Mouse (Mus musculus) CH12.LX (cell line): ENCODE measurements around the gene Scarb1. TPM values are rescaled to one million over a fixed set of nuclear protein-coding genes. Genes with fewer than 3 reads are reported as not detected.

ENCODE experiments used
- DNase-seq: peaks from one replicate; pipeline ENCODE4 v3.0.0-alpha.2; 2013; ENCODE audit errors: extremely low read depth
- H3K27ac ChIP-seq: 2 replicates; pipeline ENCODE4 v1.5.1; 2012; ENCODE audit warnings: low read depth, mild to moderate bottlenecking, control low read depth, moderate library complexity; ENCODE audit not compliant: insufficient read depth
- H3K27me3 ChIP-seq: replicated peaks from 2 replicates; pipeline ENCODE3; 2012; ENCODE audit warnings: inconsistent platforms
- H3K36me3 ChIP-seq, 2 experiments: replicated peaks in 1 of 2; 2 replicates each; pipeline versions ENCODE3 to v1.6.1; 2012; ENCODE audit warnings: inconsistent platforms in 1 of 2, low read length in 1 of 2, mild to moderate bottlenecking in 1 of 2, mixed read lengths in 1 of 2, moderate library complexity in 1 of 2; ENCODE audit not compliant: control insufficient read depth in 1 of 2, insufficient read depth in 1 of 2
- H3K4me1 ChIP-seq, 2 experiments: 2 replicates each; pipeline ENCODE4 v1.6.1; 2012; ENCODE audit warnings: inconsistent platforms in 1 of 2, moderate library complexity in 1 of 2; ENCODE audit not compliant: insufficient read depth in 2 of 2, control insufficient read depth in 1 of 2
- H3K4me2 ChIP-seq: 2 replicates; pipeline ENCODE4 v1.6.1; 2012; ENCODE audit warnings: low read depth, mild to moderate bottlenecking, control low read depth; ENCODE audit not compliant: poor library complexity, insufficient read depth, severe bottlenecking
- H3K4me3 ChIP-seq, 3 experiments: fragments of 150-350 bp in 1 of 3; sonication (generic) in 1 of 3; replicated peaks in 1 of 3; 2 replicates each; pipeline versions ENCODE3 to v1.5.1; 2011 to 2012; ENCODE audit warnings: low read depth in 2 of 3, low read length in 2 of 3, mild to moderate bottlenecking in 2 of 3, moderate library complexity in 2 of 3, control low read depth in 1 of 3, improper control_type of control experiment in 1 of 3, inconsistent platforms in 1 of 3, mixed read lengths in 1 of 3; ENCODE audit not compliant: poor library complexity in 1 of 3
- H3K79me2 ChIP-seq: replicated peaks from 2 replicates; pipeline ENCODE4 v1.6.1; 2012; ENCODE audit warnings: mild to moderate bottlenecking, moderate library complexity; ENCODE audit not compliant: control insufficient read depth, poor library complexity, insufficient read depth, severe bottlenecking; ENCODE audit errors: extremely low read depth
- H3K9ac ChIP-seq: 2 replicates; pipeline ENCODE4 v1.6.1; 2012; ENCODE audit warnings: low read depth, mild to moderate bottlenecking, control low read depth, moderate library complexity; ENCODE audit not compliant: insufficient read depth
- H3K9me3 ChIP-seq: replicated peaks from 2 replicates; pipeline ENCODE3; 2012; ENCODE audit warnings: low read length, inconsistent platforms, mixed read lengths
- BHLHE40 ChIP-seq: IDR thresholded peaks from 2 replicates; pipeline ENCODE4 v1.6.1; 2011; ENCODE audit warnings: mild to moderate bottlenecking, low read depth, low read length, improper control_type of control experiment
- CHD2 ChIP-seq: IDR thresholded peaks from 2 replicates; pipeline ENCODE4 v1.6.1; 2011; ENCODE audit warnings: low read length, improper control_type of control experiment
- E2F4 ChIP-seq: IDR thresholded peaks from 2 replicates; pipeline ENCODE4 v1.6.1; 2011; ENCODE audit warnings: low read depth, low read length, improper control_type of control experiment; ENCODE audit not compliant: insufficient replicate concordance
- ELF1 ChIP-seq: IDR thresholded peaks from 2 replicates; pipeline ENCODE4 v1.6.1; 2014; ENCODE audit warnings: low read depth, mild to moderate bottlenecking, inconsistent platforms, low read length, improper control_type of control experiment
- EP300 ChIP-seq: IDR thresholded peaks from 2 replicates; pipeline ENCODE4 v1.6.1; 2011; ENCODE audit warnings: low read length, improper control_type of control experiment
- ETS1 ChIP-seq: conservative IDR thresholded peaks from 2 replicates; pipeline ENCODE4 v1.6.1; 2012; ENCODE audit warnings: low read depth, mild to moderate bottlenecking, inconsistent platforms, low read length, improper control_type of control experiment, moderate library complexity
- HCFC1 ChIP-seq: IDR thresholded peaks from 2 replicates; pipeline ENCODE4 v1.6.1; 2012; ENCODE audit warnings: low read depth, mild to moderate bottlenecking, inconsistent platforms, low read length, improper control_type of control experiment
- JUN ChIP-seq: IDR thresholded peaks from 2 replicates; pipeline ENCODE4 v1.6.1; 2011; ENCODE audit warnings: low read depth, mild to moderate bottlenecking, low read length, improper control_type of control experiment, moderate library complexity; ENCODE audit not compliant: insufficient read depth
- JUND ChIP-seq: conservative IDR thresholded peaks from 2 replicates; pipeline ENCODE4 v1.6.1; 2011; ENCODE audit warnings: low read depth, low read length, improper control_type of control experiment
- KAT2A ChIP-seq: IDR thresholded peaks from 2 replicates; pipeline ENCODE4 v1.6.1; 2012; ENCODE audit warnings: low read length, improper control_type of control experiment, inconsistent platforms; ENCODE audit not compliant: insufficient replicate concordance
- MXI1 ChIP-seq: IDR thresholded peaks from 2 replicates; pipeline ENCODE4 v1.6.1; 2011; ENCODE audit warnings: mild to moderate bottlenecking, low read depth, low read length, improper control_type of control experiment
- MYC ChIP-seq: IDR thresholded peaks from 2 replicates; pipeline ENCODE4 v1.6.1; 2011; ENCODE audit warnings: low read depth, mild to moderate bottlenecking, improper control_type of control experiment, low read length
- NRF1 ChIP-seq: IDR thresholded peaks from 2 replicates; pipeline ENCODE4 v1.6.1; 2014; ENCODE audit warnings: low read depth, mild to moderate bottlenecking, inconsistent platforms, low read length, improper control_type of control experiment, moderate library complexity
- PAX5 ChIP-seq: IDR thresholded peaks from 2 replicates; pipeline ENCODE4 v1.6.1; 2012; ENCODE audit warnings: low read length, inconsistent platforms, mixed read lengths
- RCOR1 ChIP-seq: conservative IDR thresholded peaks from 2 replicates; pipeline ENCODE4 v1.6.1; 2012; ENCODE audit warnings: low read depth, mild to moderate bottlenecking, inconsistent platforms, low read length, improper control_type of control experiment
- SIN3A ChIP-seq: IDR thresholded peaks from 2 replicates; pipeline ENCODE4 v1.6.1; 2012; ENCODE audit warnings: low read length, improper control_type of control experiment, inconsistent platforms
- SMC3 ChIP-seq: IDR thresholded peaks from 2 replicates; pipeline ENCODE4 v1.6.1; 2011; ENCODE audit warnings: low read depth, low read length, improper control_type of control experiment
- TCF12 ChIP-seq: IDR thresholded peaks from 2 replicates; pipeline ENCODE4 v1.6.1; 2014; ENCODE audit warnings: low read depth, mild to moderate bottlenecking, inconsistent platforms, low read length, improper control_type of control experiment
- USF1 ChIP-seq: IDR thresholded peaks from 2 replicates; pipeline ENCODE4 v1.6.1; 2014; ENCODE audit warnings: low read depth, mild to moderate bottlenecking, inconsistent platforms, low read length, improper control_type of control experiment
- USF2 ChIP-seq: conservative IDR thresholded peaks from 2 replicates; pipeline ENCODE4 v1.6.1; 2011; ENCODE audit warnings: low read depth, low read length, improper control_type of control experiment
- ZKSCAN1 ChIP-seq: IDR thresholded peaks from 2 replicates; pipeline ENCODE4 v1.6.1; 2012; ENCODE audit warnings: low read depth, inconsistent platforms, low read length, improper control_type of control experiment, borderline replicate concordance
- ZMIZ1 ChIP-seq: IDR thresholded peaks from 2 replicates; pipeline ENCODE4 v1.6.1; 2012; ENCODE audit warnings: low read depth, mild to moderate bottlenecking, inconsistent platforms, low read length, improper control_type of control experiment
- dilution Hi-C: fragments of 300-500 bp; cut with MboI; formaldehyde crosslinking; loops from 2 replicates; pipeline ENCODE4 v1.14.3; 2020; ENCODE audit warnings: low sequenced_read_pairs; ENCODE audit not compliant: extremely low pct_unique_long_range_greater_than_20kb, extremely low pct_ligation_motif_present
- in situ Hi-C: fragments of 300-500 bp; cut with MboI; formaldehyde crosslinking; loops from 3 replicates; pipeline ENCODE4 v1.14.3; 2019; ENCODE audit warnings: low sequenced_read_pairs, low pct_ligation_motif_present, low pct_unique_long_range_greater_than_20kb, mixed read lengths
- polyA plus RNA-seq: library from polyadenylated mRNA; unstranded; fragments of >175 nt; gene quantifications from 2 replicates; pipeline ENCODE4 v1.2.1, GENCODE M21; 2012; ENCODE audit warnings: low read depth; ENCODE audit not compliant: insufficient read length
- total RNA-seq, 2 experiments: library from RNA; depleted of rRNA; stranded (reverse); fragments of 300-350 nt in 1 of 2; fragments of >200 nt in 1 of 2; gene quantifications; 2 replicates each; pipeline ENCODE4 v1.2.3; 2012 to 2014

Gene Scarb1
- total and polyA plus RNA-seq, 3 experiments = 11.6 to 24.7 (median 20.0) TPM

- Histone ChIP-seq H3K79me2 (no peaks in the 10 kb centered on the region), H3K9ac (no peak overlapping the region), H3K27me3 (no peaks in the 10 kb centered on the region), H3K4me1 (peaks cover 0 to 18% of the 10 kb centered on the region in 2 experiments; a peak in 1 of 4 replicates), H3K9me3 (no peaks in the 10 kb centered on the region), H3K4me2 (no peak overlapping the region), H3K27ac (no peak overlapping the region), H3K4me3 (no peak overlapping the region), H3K36me3 (peaks cover 0 to 47% of the 10 kb centered on the region in 2 experiments)
- dilution Hi-C loops = no loop called here
- DNase-seq = no peak
- TF ChIP-seq ELF1 (no peak), JUND (no peak), CHD2 (no peak), USF1 (no peak), E2F4 (no peak), EP300 (no peak), KAT2A (no peak), MXI1 (no peak), ZKSCAN1 (no peak)
- in situ Hi-C loops = no loop called here
Observed at GRCm38 (mm10) chr5:125330191-125330590, 10.7 kb downstream of the Scarb1 start.

- H3K4me2 ChIP-seq = no peak overlapping the region
- no peak overlapping the region for H3K9ac ChIP-seq
- H3K36me3 ChIP-seq = peaks cover 0 to 53% of the 10 kb centered on the region in 2 experiments
- in situ Hi-C loops (no loop called here), dilution Hi-C loops (no loop called here)
- no peaks in the 10 kb centered on the region for H3K9me3 ChIP-seq
- no peak overlapping the region for H3K27ac ChIP-seq
- no peaks in the 10 kb centered on the region for H3K79me2 ChIP-seq
- no peak overlapping the region for H3K4me3 ChIP-seq
- H3K4me1 ChIP-seq = peaks cover 0 to 20% of the 10 kb centered on the region in 2 experiments; a peak in 2 of 4 replicates
- no peak for TF ChIP-seq MXI1
- TF ChIP-seq EP300 = no peak
- no peak for TF ChIP-seq HCFC1
- TF ChIP-seq MYC = no peak
- no peak for TF ChIP-seq SIN3A
- TF ChIP-seq ZMIZ1 = no peak
- no peak for TF ChIP-seq BHLHE40
- no peak for TF ChIP-seq JUN
- TF ChIP-seq NRF1 = no peak
- no peak for TF ChIP-seq USF2
- no peak for TF ChIP-seq PAX5
- no peak for TF ChIP-seq SMC3
- no peak for TF ChIP-seq E2F4
- TF ChIP-seq TCF12 = no peak
- no peak for TF ChIP-seq USF1
- TF ChIP-seq ETS1 = no peak
- no peak for TF ChIP-seq RCOR1
- TF ChIP-seq ELF1 = no peak
- no peaks in the 10 kb centered on the region for H3K27me3 ChIP-seq
- DNase-seq = no peak
Observed at GRCm38 (mm10) chr5:125327596-125328385, 13.1 kb downstream of the Scarb1 start.
